Mouse (Mus musculus): ENCODE data around the gene Thyn1.

Gene Thyn1

DNA sequence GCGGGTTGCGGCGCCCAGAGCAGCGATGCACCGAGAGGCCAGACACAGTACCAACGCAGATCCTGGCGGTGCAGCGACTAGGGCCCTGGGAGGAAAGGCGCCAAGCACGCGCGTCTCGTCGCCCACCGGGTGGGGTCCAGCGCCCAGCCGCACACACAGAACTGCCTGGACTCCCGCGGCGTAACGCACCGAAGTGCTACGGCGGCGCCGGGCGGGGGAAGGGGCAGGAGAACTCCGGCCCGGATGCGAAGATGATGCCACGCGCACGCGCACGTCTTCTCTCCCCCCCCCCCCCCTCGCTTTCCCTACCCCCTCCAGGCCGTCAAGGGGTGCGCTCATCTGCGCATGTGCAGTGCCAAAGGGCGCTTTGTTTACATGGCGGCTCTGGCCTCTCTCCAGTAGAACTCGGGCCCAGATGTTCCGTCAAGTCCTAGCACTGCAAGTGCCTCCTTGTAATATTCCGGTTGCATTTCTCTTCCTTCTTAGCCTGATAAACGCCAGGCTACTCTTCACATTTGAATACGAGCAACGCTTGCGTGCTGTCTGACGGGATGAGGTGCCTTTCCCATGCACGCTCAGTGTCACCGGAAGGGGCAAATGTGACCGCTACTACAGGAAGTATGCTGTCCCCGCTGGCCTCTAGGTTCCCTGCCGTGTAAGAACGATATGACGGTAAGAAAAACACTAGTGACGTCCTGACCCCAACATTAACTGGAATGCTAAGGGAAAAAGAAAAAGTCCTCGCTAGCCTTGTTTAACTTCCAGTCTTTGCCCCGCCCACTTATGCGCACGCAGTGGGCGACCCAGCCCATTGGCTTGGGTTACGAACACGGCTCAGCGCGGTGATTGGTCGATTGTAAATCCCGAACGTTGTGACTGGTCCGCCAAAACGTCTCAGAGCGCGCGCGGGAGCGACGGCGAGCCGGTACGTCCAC lies 30.6 kb downstream of the Thyn1 start, which contains the start of the genes Vps26b and Ncapd3:
Gene Vps26b (minus strand): TSS at position 238 of the 935 bp plus-strand sequence.
Gene Ncapd3 (plus strand): TSS at position 348 of the 935 bp plus-strand sequence.
- DNase-seq (ENCODE audit: low spot score): peak; percentile 93

- no peak for DNase-seq (ENCODE audit: low spot score)
Observed at GRCm38 (mm10) chr9:27030763-27031100, 31.2 kb downstream of the Thyn1 start.

DNA sequence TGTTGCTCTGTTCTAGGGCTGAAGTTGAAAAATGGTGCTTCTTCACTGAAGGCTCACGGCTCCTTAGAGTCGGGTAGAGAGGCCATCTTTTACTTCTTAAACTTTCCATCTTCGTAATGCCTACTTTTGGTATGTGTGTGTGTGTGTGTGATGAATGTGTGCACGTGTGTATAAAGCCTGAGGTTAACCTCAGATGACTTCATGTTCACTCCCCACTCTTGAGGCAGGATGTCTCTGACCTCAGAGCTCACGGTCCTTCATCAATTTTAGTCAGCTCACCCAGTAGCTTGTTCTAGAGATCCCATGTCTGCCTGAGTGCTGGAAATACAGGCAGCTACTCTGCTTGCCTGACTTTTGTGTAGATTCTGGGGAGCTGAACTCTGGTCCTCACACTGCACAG lies 44.4 kb downstream of the Thyn1 start:
- no peak for DNase-seq (ENCODE audit: low spot score)

- no peak for DNase-seq (ENCODE audit: low spot score)
Observed at GRCm38 (mm10) chr9:27049492-27049891, 50.0 kb downstream of the Thyn1 start.

All from urinary bladder, postnatal 25 days (tissue).